Mouse (Mus musculus): ENCODE results near the gene Sult3a1. TPM values are rescaled to one million over a fixed set of nuclear protein-coding genes. Genes with fewer than 3 reads are reported as not detected.
"Not testable (repeated sequence)": the region's sequence is repeated elsewhere in the genome, so short reads cannot be mapped to it uniquely, and the experiment has no call there.

The Sult3a1 gene
- polyA plus RNA-seq (2011; ENCODE audit: insufficient read length, low read depth, missing spikeins) = not detected in 2 replicates

GRCm38 (mm10) chr10:33857421-33857820, at the start of gene Sult3a1:
Gene Sult3a1, plus strand, starts transcription at chr10:33857721.
- TF ChIP-seq CTCF (IDR thresholded peaks at IDR 0.05; ENCODE audit: borderline replicate concordance, insufficient read depth, low read length) = no peak
- TF ChIP-seq POLR2A (IDR thresholded peaks at IDR 0.05; ENCODE audit: low read depth, low read length) = no peak
- no peak within 1 kb of the TSS for H3K4me3 ChIP-seq (ENCODE audit: insufficient read depth, low read length)
- H3K27ac ChIP-seq (ENCODE audit: insufficient read depth, low read length) = no peak within 1 kb of the TSS
- H3K4me1 ChIP-seq (ENCODE audit: control insufficient read depth, insufficient read depth, low read length) = no peaks in the 10 kb centered on the region

- Histone ChIP-seq H3K4me3 (ENCODE audit: insufficient read depth, low read length) (no peak overlapping the region), H3K4me1 (ENCODE audit: control insufficient read depth, insufficient read depth, low read length) (no peaks in the 10 kb centered on the region)
- no peak for TF ChIP-seq POLR2A (IDR thresholded peaks at IDR 0.05; ENCODE audit: low read depth, low read length)
- TF ChIP-seq CTCF (IDR thresholded peaks at IDR 0.05; ENCODE audit: borderline replicate concordance, insufficient read depth, low read length) = no peak
Measured at GRCm38 (mm10) chr10:33811807-33812206, 45.7 kb upstream of the Sult3a1 start.

DNA sequence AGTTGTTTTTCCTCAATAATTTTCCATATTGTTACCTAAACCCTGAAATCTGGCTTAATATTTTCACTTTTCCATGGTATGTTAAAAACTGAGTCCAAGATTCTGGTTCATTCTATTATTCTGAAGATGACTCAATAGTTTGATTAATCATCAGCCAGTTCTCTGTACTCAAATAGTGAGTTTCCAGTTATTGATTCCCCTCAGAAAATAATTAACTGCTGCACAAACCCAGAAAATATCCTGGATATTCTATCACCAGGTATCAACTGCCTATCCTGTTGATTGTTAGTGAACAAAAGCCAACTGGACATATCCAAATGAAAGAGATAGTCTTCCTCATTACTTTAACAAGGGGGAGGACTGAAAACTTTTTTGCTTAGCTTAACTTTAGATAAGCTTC, 43.3 kb upstream of the Sult3a1 start:
- TF ChIP-seq POLR2A (IDR thresholded peaks at IDR 0.05; ENCODE audit: low read depth, low read length) = no peak
- TF ChIP-seq CTCF (IDR thresholded peaks at IDR 0.05; ENCODE audit: borderline replicate concordance, insufficient read depth, low read length) = no peak
- Histone ChIP-seq H3K27ac (ENCODE audit: insufficient read depth, low read length) (no peak overlapping the region), H3K4me3 (ENCODE audit: insufficient read depth, low read length) (no peak overlapping the region), H3K4me1 (ENCODE audit: control insufficient read depth, insufficient read depth, low read length) (no peaks in the 10 kb centered on the region)

More at GRCm38 (mm10) chr10:33811807-33812206, 45.7 kb upstream of the Sult3a1 start:
- no peak overlapping the region for H3K27ac ChIP-seq (ENCODE audit: insufficient read depth, low read length)

DNA sequence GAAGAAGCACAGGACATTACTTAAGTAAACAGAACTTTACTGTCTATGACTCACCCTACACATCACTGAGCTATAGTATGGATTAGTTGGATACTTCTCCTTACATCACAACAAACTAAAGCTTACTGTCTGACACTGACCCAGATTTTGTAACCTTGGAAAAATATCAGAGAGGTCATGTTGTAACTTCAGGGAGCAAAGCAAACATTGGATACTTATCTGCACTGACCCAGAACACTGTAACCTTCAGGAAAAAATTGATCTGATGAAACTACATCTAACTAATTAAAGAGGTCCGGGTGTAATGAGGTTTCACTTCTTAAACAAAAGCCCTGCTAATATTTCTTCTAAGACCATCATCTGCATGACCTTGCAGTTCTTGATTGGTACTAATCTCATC, 40.6 kb upstream of the Sult3a1 start:
- no peak overlapping the region for H3K4me3 ChIP-seq (ENCODE audit: insufficient read depth, low read length)
- TF ChIP-seq CTCF (IDR thresholded peaks at IDR 0.05; ENCODE audit: borderline replicate concordance, insufficient read depth, low read length) = no peak
- H3K4me1 ChIP-seq (ENCODE audit: control insufficient read depth, insufficient read depth, low read length) = no peaks in the 10 kb centered on the region
- no peak overlapping the region for H3K27ac ChIP-seq (ENCODE audit: insufficient read depth, low read length)

GRCm38 (mm10) chr10:33820892-33821291, 36.6 kb upstream of the Sult3a1 start:
- TF ChIP-seq POLR2A (IDR thresholded peaks at IDR 0.05; ENCODE audit: low read depth, low read length) (no peak), CTCF (IDR thresholded peaks at IDR 0.05; ENCODE audit: borderline replicate concordance, insufficient read depth, low read length) (no peak)
- Histone ChIP-seq H3K4me3 (ENCODE audit: insufficient read depth, low read length) (no peak overlapping the region), H3K27ac (ENCODE audit: insufficient read depth, low read length) (no peak overlapping the region)

GRCm38 (mm10) chr10:33865994-33866393, 8.5 kb downstream of the Sult3a1 start:
- Histone ChIP-seq H3K4me1 (ENCODE audit: control insufficient read depth, insufficient read depth, low read length) (no peaks in the 10 kb centered on the region), H3K27ac (ENCODE audit: insufficient read depth, low read length) (no peak overlapping the region), H3K4me3 (ENCODE audit: insufficient read depth, low read length) (no peak overlapping the region)
- TF ChIP-seq POLR2A (IDR thresholded peaks at IDR 0.05; ENCODE audit: low read depth, low read length) (no peak), CTCF (IDR thresholded peaks at IDR 0.05; ENCODE audit: borderline replicate concordance, insufficient read depth, low read length) (no peak)

More at GRCm38 (mm10) chr10:33820892-33821291, 36.6 kb upstream of the Sult3a1 start:
- H3K4me1 ChIP-seq (ENCODE audit: control insufficient read depth, insufficient read depth, low read length) = no peaks in the 10 kb centered on the region

DNA sequence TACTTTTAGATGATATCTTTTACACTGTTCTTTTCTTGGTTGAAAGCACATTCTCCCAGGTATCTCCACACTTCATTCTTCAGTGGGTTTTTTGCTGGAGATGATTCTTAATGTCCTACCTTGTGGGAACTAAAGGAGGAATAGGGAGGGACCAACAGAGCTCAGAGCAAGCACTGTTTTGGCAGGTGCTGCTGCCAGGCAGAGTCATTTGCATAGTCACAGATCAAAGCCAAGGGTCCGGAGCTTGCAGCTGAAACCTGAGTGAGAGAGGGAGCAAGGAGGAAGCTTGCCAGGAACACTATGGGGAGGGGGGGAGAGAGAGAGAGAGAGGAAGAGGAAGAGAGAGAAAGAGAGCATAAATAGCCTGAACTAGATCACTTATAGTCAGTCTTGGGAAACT, 12.9 kb downstream of the Sult3a1 start:
- no peak overlapping the region for H3K27ac ChIP-seq (ENCODE audit: insufficient read depth, low read length)
- no peaks in the 10 kb centered on the region for H3K4me1 ChIP-seq (ENCODE audit: control insufficient read depth, insufficient read depth, low read length)
- TF ChIP-seq CTCF (IDR thresholded peaks at IDR 0.05; ENCODE audit: borderline replicate concordance, insufficient read depth, low read length) (no peak), POLR2A (IDR thresholded peaks at IDR 0.05; ENCODE audit: low read depth, low read length) (no peak)
- H3K4me3 ChIP-seq (ENCODE audit: insufficient read depth, low read length) = no peak overlapping the region

GRCm38 (mm10) chr10:33872672-33873398, 15.3 kb downstream of the Sult3a1 start:
- no peak overlapping the region for H3K27ac ChIP-seq (ENCODE audit: insufficient read depth, low read length)
- no peaks in the 10 kb centered on the region for H3K4me1 ChIP-seq (ENCODE audit: control insufficient read depth, insufficient read depth, low read length)
- TF ChIP-seq POLR2A (IDR thresholded peaks at IDR 0.05; ENCODE audit: low read depth, low read length) (no peak), CTCF (IDR thresholded peaks at IDR 0.05; ENCODE audit: borderline replicate concordance, insufficient read depth, low read length) (no peak)
- H3K4me3 ChIP-seq (ENCODE audit: insufficient read depth, low read length) = no peak overlapping the region

DNA sequence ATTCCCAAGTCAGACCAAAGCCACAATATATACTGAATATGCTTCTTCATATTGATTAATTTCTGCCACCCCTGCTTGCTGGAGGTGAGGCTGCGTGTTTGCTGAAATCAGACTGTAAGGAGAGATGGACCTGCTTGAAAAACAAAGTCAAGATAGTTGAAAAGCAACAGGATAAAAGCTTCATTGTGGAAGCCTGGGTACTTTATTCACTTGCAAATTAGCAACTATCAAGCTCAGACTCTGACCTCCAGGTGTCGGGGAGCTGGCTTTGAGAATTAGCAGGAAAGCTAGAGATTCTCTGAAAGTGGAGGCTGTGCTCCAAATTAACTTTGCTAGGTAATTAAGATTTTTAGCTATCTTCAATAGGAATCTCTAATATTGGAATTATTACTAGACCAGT, 24.9 kb downstream of the Sult3a1 start:
- not testable (repeated sequence) for H3K4me3 ChIP-seq (ENCODE audit: insufficient read depth, low read length); H3K4me1 ChIP-seq (ENCODE audit: control insufficient read depth, insufficient read depth, low read length); H3K27ac ChIP-seq (ENCODE audit: insufficient read depth, low read length)

DNA sequence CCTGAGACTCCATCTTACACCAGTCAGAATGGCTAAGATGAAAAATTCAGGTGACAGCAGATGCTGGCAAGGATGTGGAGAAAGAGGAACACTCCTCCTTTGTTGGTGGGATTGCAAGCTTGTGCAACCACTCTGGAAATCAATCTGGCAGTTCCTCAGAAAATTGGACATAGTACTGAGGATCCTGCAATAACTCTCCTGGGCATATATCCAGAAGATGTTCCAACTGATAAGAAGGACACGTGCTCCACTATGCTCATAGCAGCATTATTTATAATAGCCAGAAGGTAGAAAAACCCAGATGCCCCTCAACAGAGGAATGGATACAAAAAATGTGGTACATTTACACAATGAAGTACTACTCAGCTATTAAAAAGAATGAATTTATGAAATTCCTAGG, 44.0 kb downstream of the Sult3a1 start:
- H3K4me1 ChIP-seq (ENCODE audit: control insufficient read depth, insufficient read depth, low read length); H3K27ac ChIP-seq (ENCODE audit: insufficient read depth, low read length); H3K4me3 ChIP-seq (ENCODE audit: insufficient read depth, low read length): not testable (repeated sequence)

Measured in embryonic fibroblast, embryonic 13.5 days (primary cell).